Mouse (Mus musculus) kidney, adult 18-20 months (tissue): ENCODE results near the gene Mlycd.
A peak's percentile ranks its signal among the peaks of the same experiment; 100 is the strongest.

Experiments used
- DNase-seq: peaks from one replicate; pipeline ENCODE4 v3.0.0; 2021

The Mlycd gene

GRCm38 (mm10) chr8:119404648-119405047, 10.0 kb downstream of the Mlycd start:
- no peak for DNase-seq

GRCm38 (mm10) chr8:119408311-119408710, 13.6 kb downstream of the Mlycd start:
- no peak for DNase-seq

GRCm38 (mm10) chr8:119412037-119412734, 17.5 kb downstream of the Mlycd start:
- no peak for DNase-seq

GRCm38 (mm10) chr8:119412735-119413498, 18.2 kb downstream of the Mlycd start:
- DNase-seq, result peak; percentile 82

- DNase-seq, result no peak
Observed at GRCm38 (mm10) chr8:119413605-119414004, 18.9 kb downstream of the Mlycd start.

- DNase-seq, result no peak
Observed at GRCm38 (mm10) chr8:119420318-119420717, 25.6 kb downstream of the Mlycd start.

- no peak for DNase-seq
Observed at GRCm38 (mm10) chr8:119421603-119422122, 27.0 kb downstream of the Mlycd start.

GRCm38 (mm10) chr8:119422123-119422711, 27.5 kb downstream of the Mlycd start:
- DNase-seq, result peak; percentile 57

GRCm38 (mm10) chr8:119423631-119424141, 29.0 kb downstream of the Mlycd start:
- DNase-seq, result peak; percentile 81

GRCm38 (mm10) chr8:119424199-119424733, 29.6 kb downstream of the Mlycd start:
- no peak for DNase-seq

- no peak for DNase-seq
Observed at GRCm38 (mm10) chr8:119424740-119425139, 30.1 kb downstream of the Mlycd start.

- no peak for DNase-seq
Observed at GRCm38 (mm10) chr8:119425533-119425932, 30.9 kb downstream of the Mlycd start.

- no peak for DNase-seq
Observed at GRCm38 (mm10) chr8:119426069-119426735, 31.5 kb downstream of the Mlycd start.

- no peak for DNase-seq
Observed at GRCm38 (mm10) chr8:119427634-119428349, 33.1 kb downstream of the Mlycd start.

- DNase-seq, result no peak
Observed at GRCm38 (mm10) chr8:119428350-119428740, 33.7 kb downstream of the Mlycd start.

GRCm38 (mm10) chr8:119428766-119429327, 34.2 kb downstream of the Mlycd start:
- DNase-seq, result no peak

- DNase-seq, result peak; percentile 65
Observed at GRCm38 (mm10) chr8:119429552-119429951, 34.9 kb downstream of the Mlycd start.

GRCm38 (mm10) chr8:119430250-119430649, 35.6 kb downstream of the Mlycd start:
- DNase-seq, result no peak

GRCm38 (mm10) chr8:119430690-119431089, 36.0 kb downstream of the Mlycd start:
- no peak for DNase-seq

- DNase-seq, result no peak
Observed at GRCm38 (mm10) chr8:119432372-119432771, 37.7 kb downstream of the Mlycd start.

- DNase-seq, result no peak
Observed at GRCm38 (mm10) chr8:119433582-119434174, 39.0 kb downstream of the Mlycd start, which contains the start of gene Osgin1. TSS of gene Osgin1 (plus strand) at chr8:119434124.
